Mouse (Mus musculus) thymus, postnatal 4 days (tissue): ENCODE results near the gene Plekhg5.
A peak's percentile ranks its signal among the peaks of the same experiment; 100 is the strongest.

Experiments
- DNase-seq: peaks from one replicate; pipeline ENCODE4 v3.0.0; 2021

The Plekhg5 gene

GRCm38 (mm10) chr4:152127884-152128283 is 55.6 kb downstream of the Plekhg5 start:
- no peak for DNase-seq

GRCm38 (mm10) chr4:152128784-152129183 is 56.5 kb downstream of the Plekhg5 start:
- DNase-seq = no peak

GRCm38 (mm10) chr4:152129395-152129930 is 57.2 kb downstream of the Plekhg5 start:
- no peak for DNase-seq

GRCm38 (mm10) chr4:152130771-152131653 is 58.7 kb downstream of the Plekhg5 start:
- peak; percentile 78 for DNase-seq

GRCm38 (mm10) chr4:152131809-152132771 is 59.8 kb downstream of the Plekhg5 start:
- DNase-seq = peak; percentile 45

GRCm38 (mm10) chr4:152132772-152133169 is 60.5 kb downstream of the Plekhg5 start:
- peak; percentile 25 for DNase-seq

GRCm38 (mm10) chr4:152133213-152133612 is 60.9 kb downstream of the Plekhg5 start:
- DNase-seq = no peak

- peak; percentile 86 for DNase-seq
Measured at GRCm38 (mm10) chr4:152134507-152134906, 62.2 kb downstream of the Plekhg5 start.

- DNase-seq = no peak
Measured at GRCm38 (mm10) chr4:152135363-152135762, 63.1 kb downstream of the Plekhg5 start.

GRCm38 (mm10) chr4:152136112-152136875 is 64.0 kb downstream of the Plekhg5 start:
- DNase-seq = peak; percentile 62

- no peak for DNase-seq
Measured at GRCm38 (mm10) chr4:152136876-152137250, 64.6 kb downstream of the Plekhg5 start.

- peak; percentile 89 for DNase-seq
Measured at GRCm38 (mm10) chr4:152138497-152139260, 66.4 kb downstream of the Plekhg5 start.

GRCm38 (mm10) chr4:152140441-152140840 is 68.1 kb downstream of the Plekhg5 start:
- DNase-seq = peak; percentile 73

GRCm38 (mm10) chr4:152141521-152142135 is 69.3 kb downstream of the Plekhg5 start:
- DNase-seq = no peak

- no peak for DNase-seq
Measured at GRCm38 (mm10) chr4:152143632-152144031, 71.3 kb downstream of the Plekhg5 start.

- DNase-seq = no peak
Measured at GRCm38 (mm10) chr4:152145473-152145872, 73.2 kb downstream of the Plekhg5 start.

GRCm38 (mm10) chr4:152146033-152146827 is 73.9 kb downstream of the Plekhg5 start:
- DNase-seq = no peak

GRCm38 (mm10) chr4:152150546-152150945 is 78.2 kb downstream of the Plekhg5 start:
- no peak for DNase-seq

GRCm38 (mm10) chr4:152151451-152151965 is 79.2 kb downstream of the Plekhg5 start:
- no peak for DNase-seq

GRCm38 (mm10) chr4:152151966-152152544 is 79.8 kb downstream of the Plekhg5 start, which contains the start of gene Espn:
TSS of gene Espn (minus strand) at chr4:152152371.
- peak; percentile 85 for DNase-seq
